Mouse (Mus musculus): ENCODE measurements around the gene Itpr1. TPM values are rescaled to one million over a fixed set of nuclear protein-coding genes. Genes with fewer than 3 reads are reported as not detected.

Gene Itpr1
- polyA plus RNA-seq, 1 experiment from 2014 or later = 22.4 TPM

DNA sequence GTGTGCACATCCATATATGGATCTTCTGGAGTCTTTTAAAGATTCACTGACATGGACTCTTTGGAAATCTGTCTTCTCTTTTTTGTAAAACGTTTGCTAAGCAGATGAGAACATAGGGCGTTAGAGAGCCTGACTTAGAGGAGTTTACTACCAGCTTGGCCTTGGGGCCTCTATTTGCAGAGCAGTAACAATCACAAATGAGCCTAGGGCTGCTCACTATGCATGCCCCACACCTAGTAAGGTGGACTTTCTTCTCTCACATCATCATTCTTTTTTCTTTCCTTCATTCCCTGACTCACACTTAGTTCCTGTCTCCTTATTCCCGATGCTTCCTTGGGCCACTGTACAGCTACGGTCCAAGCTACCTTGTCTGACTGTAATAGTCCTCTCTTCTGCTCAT, 325.5 kb downstream of the Itpr1 start:
- peaks cover 3% of the 10 kb centered on the region; the same call in 1 of the 2 replicates for H3K36me3 ChIP-seq (ENCODE audit: control insufficient read depth, insufficient read depth, low read length)
- H3K4me3 ChIP-seq (ENCODE audit: low read length) = no peak overlapping the region
- 83% methylated on average over 4 of the region's 4 CpGs for WGBS
- no peak overlapping the region for H3K27ac ChIP-seq (ENCODE audit: low read depth, low read length)
- ATAC-seq (ENCODE audit: low FRiP score, low TSS enrichment) = no peak
- H3K4me1 ChIP-seq (ENCODE audit: control insufficient read depth, insufficient read depth, low read length) = peaks cover 8% of the 10 kb centered on the region; the same call in 1 of the 2 replicates
- H3K9ac ChIP-seq (ENCODE audit: low read depth, low read length) = no peak overlapping the region
- H3K9me3 ChIP-seq (ENCODE audit: control insufficient read depth, low read length) = no peaks in the 10 kb centered on the region
- no peak overlapping the region for H3K4me2 ChIP-seq (replicated peaks; ENCODE audit: low read depth, low read length)
- no peaks in the 10 kb centered on the region for H3K27me3 ChIP-seq (ENCODE audit: control insufficient read depth, insufficient read depth, low read length)

DNA sequence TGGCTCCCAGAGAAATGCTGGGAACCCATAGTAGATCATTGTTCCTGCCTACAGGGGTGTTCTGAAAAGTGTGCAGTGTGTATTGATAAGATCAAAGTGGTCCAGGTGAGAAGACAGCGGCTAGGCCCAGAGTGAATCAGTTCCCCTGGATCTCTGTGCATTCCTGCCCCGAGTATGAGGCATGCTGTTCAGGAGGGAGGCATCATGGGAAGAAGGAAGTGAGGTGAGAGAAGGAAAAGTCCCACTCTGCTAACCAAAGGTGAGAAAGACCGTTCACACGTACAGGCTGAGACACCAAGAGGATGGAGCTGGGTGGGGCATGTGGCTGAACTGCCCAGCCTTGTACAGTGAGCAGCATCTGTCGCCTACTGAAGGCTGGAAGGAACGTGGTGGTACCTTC, 327.5 kb downstream of the Itpr1 start:
- WGBS = 83% methylated on average over 6 of the region's 6 CpGs
- ATAC-seq (ENCODE audit: low FRiP score, low TSS enrichment) = no peak

DNA sequence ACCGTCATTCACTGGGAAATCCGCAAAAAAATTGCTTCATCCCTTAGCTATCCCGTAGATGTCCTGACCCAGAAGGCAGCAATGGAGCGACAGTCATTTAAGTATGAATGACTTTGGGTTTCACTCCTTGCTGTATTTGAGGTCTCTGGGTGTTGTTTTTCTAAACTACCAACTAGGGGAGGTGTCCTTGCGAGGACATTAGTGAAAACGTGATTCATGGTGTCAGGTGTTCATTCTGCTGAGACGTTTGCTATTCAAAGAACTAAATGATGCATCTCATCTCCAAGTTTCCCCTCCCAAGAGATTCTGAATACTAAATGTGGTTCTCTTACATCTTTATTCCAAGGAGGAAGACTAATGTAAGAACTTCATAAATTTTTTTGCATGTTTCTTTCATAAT, 332.0 kb downstream of the Itpr1 start:
- no peak overlapping the region for H3K4me3 ChIP-seq (ENCODE audit: low read length)
- H3K9ac ChIP-seq (ENCODE audit: low read depth, low read length) = no peak overlapping the region
- no peaks in the 10 kb centered on the region for H3K9me3 ChIP-seq (ENCODE audit: control insufficient read depth, low read length)
- peaks cover 3% of the 10 kb centered on the region; the same call in 1 of the 2 replicates for H3K36me3 ChIP-seq (ENCODE audit: control insufficient read depth, insufficient read depth, low read length)
- ATAC-seq (ENCODE audit: low FRiP score, low TSS enrichment) = no peak
- H3K4me1 ChIP-seq (ENCODE audit: control insufficient read depth, insufficient read depth, low read length) = no peaks in the 10 kb centered on the region
- 66% methylated on average over 7 of the region's 7 CpGs for WGBS
- H3K27me3 ChIP-seq (ENCODE audit: control insufficient read depth, insufficient read depth, low read length) = no peaks in the 10 kb centered on the region
- H3K4me2 ChIP-seq (replicated peaks; ENCODE audit: low read depth, low read length) = no peak overlapping the region
- no peak overlapping the region for H3K27ac ChIP-seq (ENCODE audit: low read depth, low read length)

More for the DNA sequence above, 327.5 kb downstream of the Itpr1 start:
- Histone ChIP-seq H3K4me1 (ENCODE audit: control insufficient read depth, insufficient read depth, low read length) (peaks cover 8% of the 10 kb centered on the region; the same call in 1 of the 2 replicates), H3K27ac (ENCODE audit: low read depth, low read length) (no peak overlapping the region), H3K27me3 (ENCODE audit: control insufficient read depth, insufficient read depth, low read length) (no peaks in the 10 kb centered on the region), H3K9ac (ENCODE audit: low read depth, low read length) (no peak overlapping the region), H3K4me2 (replicated peaks; ENCODE audit: low read depth, low read length) (no peak overlapping the region), H3K9me3 (ENCODE audit: control insufficient read depth, low read length) (no peaks in the 10 kb centered on the region), H3K36me3 (ENCODE audit: control insufficient read depth, insufficient read depth, low read length) (peaks cover 3% of the 10 kb centered on the region; the same call in 1 of the 2 replicates), H3K4me3 (ENCODE audit: low read length) (no peak overlapping the region)

- 84% methylated on average over 5 of the region's 5 CpGs for WGBS
- no peak overlapping the region for H3K4me2 ChIP-seq (replicated peaks; ENCODE audit: low read depth, low read length)
- no peaks in the 10 kb centered on the region for H3K27me3 ChIP-seq (ENCODE audit: control insufficient read depth, insufficient read depth, low read length)
- H3K9ac ChIP-seq (ENCODE audit: low read depth, low read length) = no peak overlapping the region
- no peaks in the 10 kb centered on the region for H3K4me1 ChIP-seq (ENCODE audit: control insufficient read depth, insufficient read depth, low read length)
- H3K36me3 ChIP-seq (ENCODE audit: control insufficient read depth, insufficient read depth, low read length) = peaks cover 3% of the 10 kb centered on the region; the same call in 1 of the 2 replicates
- H3K9me3 ChIP-seq (ENCODE audit: control insufficient read depth, low read length) = no peaks in the 10 kb centered on the region
- ATAC-seq (ENCODE audit: low FRiP score, low TSS enrichment) = no peak
- no peak overlapping the region for H3K4me3 ChIP-seq (ENCODE audit: low read length)
- H3K27ac ChIP-seq (ENCODE audit: low read depth, low read length) = no peak overlapping the region
Observed at GRCm38 (mm10) chr6:108545464-108545863, 332.6 kb downstream of the Itpr1 start.

DNA sequence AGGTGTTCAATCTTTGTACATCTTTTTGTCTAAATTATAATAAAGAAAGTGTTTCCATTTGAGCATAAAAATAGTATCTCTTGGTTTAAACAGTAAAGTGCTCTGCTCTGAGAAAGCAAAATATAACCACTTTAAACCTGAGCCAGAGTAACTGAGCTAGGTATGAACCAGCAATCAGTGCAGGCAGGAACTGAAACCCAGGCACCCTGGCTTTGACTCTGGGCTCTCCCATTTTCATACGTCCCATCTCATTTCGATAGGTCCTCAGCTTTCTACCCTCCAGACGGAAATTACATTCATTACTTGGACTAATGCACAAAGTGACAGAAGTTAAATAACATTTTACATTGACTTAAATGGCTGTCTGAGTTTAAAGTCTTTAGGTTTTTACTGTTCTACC, 335.5 kb downstream of the Itpr1 start:
- H3K9me3 ChIP-seq (ENCODE audit: control insufficient read depth, low read length) = no peaks in the 10 kb centered on the region
- H3K9ac ChIP-seq (ENCODE audit: low read depth, low read length) = no peak overlapping the region
- 95% methylated on average over 3 of the region's 3 CpGs for WGBS
- no peak overlapping the region for H3K27ac ChIP-seq (ENCODE audit: low read depth, low read length)
- H3K27me3 ChIP-seq (ENCODE audit: control insufficient read depth, insufficient read depth, low read length) = no peaks in the 10 kb centered on the region
- no peak overlapping the region for H3K4me2 ChIP-seq (replicated peaks; ENCODE audit: low read depth, low read length)
- H3K36me3 ChIP-seq (ENCODE audit: control insufficient read depth, insufficient read depth, low read length) = 0 out of 2 replicates have a peak, but pooled peaks cover 5% of the 10 kb centered on the region
- no peak for ATAC-seq (ENCODE audit: low FRiP score, low TSS enrichment)
- no peak overlapping the region for H3K4me3 ChIP-seq (ENCODE audit: low read length)
- no peaks in the 10 kb centered on the region for H3K4me1 ChIP-seq (ENCODE audit: control insufficient read depth, insufficient read depth, low read length)

- WGBS = 53% methylated on average over 6 of the region's 6 CpGs
- no peak overlapping the region for H3K4me3 ChIP-seq (ENCODE audit: low read length)
- H3K9ac ChIP-seq (ENCODE audit: low read depth, low read length) = no peak overlapping the region
- H3K4me2 ChIP-seq (replicated peaks; ENCODE audit: low read depth, low read length) = no peak overlapping the region
- no peaks in the 10 kb centered on the region for H3K27me3 ChIP-seq (ENCODE audit: control insufficient read depth, insufficient read depth, low read length)
- ATAC-seq (ENCODE audit: low FRiP score, low TSS enrichment) = no peak
- no peaks in the 10 kb centered on the region for H3K4me1 ChIP-seq (ENCODE audit: control insufficient read depth, insufficient read depth, low read length)
- H3K9me3 ChIP-seq (ENCODE audit: control insufficient read depth, low read length) = no peaks in the 10 kb centered on the region
- H3K36me3 ChIP-seq (ENCODE audit: control insufficient read depth, insufficient read depth, low read length) = 0 out of 2 replicates have a peak, but pooled peaks cover 5% of the 10 kb centered on the region
- H3K27ac ChIP-seq (ENCODE audit: low read depth, low read length) = no peak overlapping the region
Observed at GRCm38 (mm10) chr6:108549495-108549935, 336.6 kb downstream of the Itpr1 start.

GRCm38 (mm10) chr6:108551725-108552620, 339.1 kb downstream of the Itpr1 start:
- 0 out of 2 replicates have a peak, but pooled peaks cover 5% of the 10 kb centered on the region for H3K36me3 ChIP-seq (ENCODE audit: control insufficient read depth, insufficient read depth, low read length)
- no peak overlapping the region for H3K27ac ChIP-seq (ENCODE audit: low read depth, low read length)
- ATAC-seq (ENCODE audit: low FRiP score, low TSS enrichment) = no peak
- H3K4me3 ChIP-seq (ENCODE audit: low read length) = no peak overlapping the region
- no peak overlapping the region for H3K9ac ChIP-seq (ENCODE audit: low read depth, low read length)
- H3K4me2 ChIP-seq (replicated peaks; ENCODE audit: low read depth, low read length) = no peak overlapping the region
- WGBS = 84% methylated on average over 12 of the region's 12 CpGs
- no peaks in the 10 kb centered on the region for H3K4me1 ChIP-seq (ENCODE audit: control insufficient read depth, insufficient read depth, low read length)
- no peaks in the 10 kb centered on the region for H3K9me3 ChIP-seq (ENCODE audit: control insufficient read depth, low read length)
- H3K27me3 ChIP-seq (ENCODE audit: control insufficient read depth, insufficient read depth, low read length) = no peaks in the 10 kb centered on the region

- H3K9ac ChIP-seq (ENCODE audit: low read depth, low read length) = no peak overlapping the region
- 94% methylated on average over 3 of the region's 3 CpGs for WGBS
- H3K27ac ChIP-seq (ENCODE audit: low read depth, low read length) = no peak overlapping the region
- no peaks in the 10 kb centered on the region for H3K4me1 ChIP-seq (ENCODE audit: control insufficient read depth, insufficient read depth, low read length)
- no peaks in the 10 kb centered on the region for H3K27me3 ChIP-seq (ENCODE audit: control insufficient read depth, insufficient read depth, low read length)
- no peak overlapping the region for H3K4me2 ChIP-seq (replicated peaks; ENCODE audit: low read depth, low read length)
- no peak for ATAC-seq (ENCODE audit: low FRiP score, low TSS enrichment)
- H3K4me3 ChIP-seq (ENCODE audit: low read length) = no peak overlapping the region
- 0 out of 2 replicates have a peak, but pooled peaks cover 5% of the 10 kb centered on the region for H3K36me3 ChIP-seq (ENCODE audit: control insufficient read depth, insufficient read depth, low read length)
- no peaks in the 10 kb centered on the region for H3K9me3 ChIP-seq (ENCODE audit: control insufficient read depth, low read length)
Observed at GRCm38 (mm10) chr6:108553013-108553412, 340.1 kb downstream of the Itpr1 start.

DNA sequence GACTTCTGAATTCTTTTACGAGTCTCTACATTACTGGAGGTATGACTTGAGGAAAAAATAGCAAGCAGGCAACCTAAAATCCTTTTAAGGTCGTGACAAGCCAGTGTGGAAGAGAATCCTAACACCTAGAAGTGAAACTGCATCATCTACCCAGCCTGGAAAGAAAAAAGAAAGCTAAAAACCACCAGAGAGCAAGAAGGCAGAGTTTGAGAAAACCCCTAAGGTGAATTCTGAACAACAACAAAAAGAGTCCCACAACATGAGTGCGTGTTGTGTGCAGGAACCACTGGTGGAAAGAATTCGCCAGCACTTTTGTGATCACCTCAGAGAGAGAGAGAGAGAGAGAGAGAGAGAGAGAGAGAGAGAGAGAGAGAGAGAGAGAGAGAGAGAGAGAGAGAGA, 340.6 kb downstream of the Itpr1 start:
- ATAC-seq (ENCODE audit: low FRiP score, low TSS enrichment) = no peak
- Histone ChIP-seq H3K27me3 (ENCODE audit: control insufficient read depth, insufficient read depth, low read length) (no peaks in the 10 kb centered on the region), H3K9me3 (ENCODE audit: control insufficient read depth, low read length) (no peaks in the 10 kb centered on the region), H3K36me3 (ENCODE audit: control insufficient read depth, insufficient read depth, low read length) (0 out of 2 replicates have a peak, but pooled peaks cover 5% of the 10 kb centered on the region), H3K27ac (ENCODE audit: low read depth, low read length) (no peak overlapping the region), H3K4me2 (replicated peaks; ENCODE audit: low read depth, low read length) (no peak overlapping the region), H3K4me3 (ENCODE audit: low read length) (no peak overlapping the region), H3K4me1 (ENCODE audit: control insufficient read depth, insufficient read depth, low read length) (no peaks in the 10 kb centered on the region), H3K9ac (ENCODE audit: low read depth, low read length) (no peak overlapping the region)
- WGBS = 86% methylated on average over 4 of the region's 4 CpGs
